Mouse (Mus musculus): ENCODE measurements around the gene Cd63.

GRCm38 (mm10) chr10:128929638-128930378 is 29.0 kb downstream of the Cd63 start:
- TF ChIP-seq POLR2AphosphoS2 (IDR thresholded peaks at IDR 0.05; ENCODE audit: insufficient read length, low read depth) (no peak), POLR2A (IDR thresholded peaks at IDR 0.05; ENCODE audit: insufficient read length, low read depth) (no peak), E2F4 (IDR thresholded peaks at IDR 0.05; ENCODE audit: insufficient read depth) (no peak), CEBPB (IDR thresholded peaks at IDR 0.05; ENCODE audit: insufficient read depth, poor library complexity, severe bottlenecking) (no peak)
